Mouse (Mus musculus): ENCODE results near the gene Nid2.

DNA sequence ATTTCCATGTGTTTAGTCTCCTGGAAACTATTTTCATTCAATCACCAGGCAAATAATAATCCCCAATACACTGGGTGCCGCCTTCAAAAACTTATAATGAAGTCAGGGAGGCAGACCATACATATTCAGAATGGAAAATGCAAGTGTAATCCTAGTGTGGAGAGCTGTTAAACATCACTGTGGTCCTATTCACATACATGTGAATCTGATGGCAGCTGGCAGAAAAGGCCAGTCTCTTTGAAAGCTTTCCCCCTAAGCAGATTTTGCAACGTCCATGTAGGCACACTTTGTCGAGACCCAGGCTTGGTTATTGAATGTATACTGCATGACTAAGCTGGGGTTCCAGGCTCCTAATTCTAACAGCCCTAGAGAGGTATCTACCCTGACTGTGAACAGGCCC lies 32.0 kb upstream of the Nid2 start:
- TF ChIP-seq CTCF (IDR thresholded peaks at IDR 0.05; ENCODE audit: insufficient read depth, low read depth, low read length) (no peak), POLR2A (IDR thresholded peaks at IDR 0.05; ENCODE audit: insufficient read depth, low read depth, low read length) (no peak)
